Mouse (Mus musculus): ENCODE results near the gene Cldn34c4. TPM values are rescaled to one million over a fixed set of nuclear protein-coding genes. Genes with fewer than 3 reads are reported as not detected.

The Cldn34c4 gene
- not detected for total RNA-seq (2021)
- long read RNA-seq = 0 reads

DNA sequence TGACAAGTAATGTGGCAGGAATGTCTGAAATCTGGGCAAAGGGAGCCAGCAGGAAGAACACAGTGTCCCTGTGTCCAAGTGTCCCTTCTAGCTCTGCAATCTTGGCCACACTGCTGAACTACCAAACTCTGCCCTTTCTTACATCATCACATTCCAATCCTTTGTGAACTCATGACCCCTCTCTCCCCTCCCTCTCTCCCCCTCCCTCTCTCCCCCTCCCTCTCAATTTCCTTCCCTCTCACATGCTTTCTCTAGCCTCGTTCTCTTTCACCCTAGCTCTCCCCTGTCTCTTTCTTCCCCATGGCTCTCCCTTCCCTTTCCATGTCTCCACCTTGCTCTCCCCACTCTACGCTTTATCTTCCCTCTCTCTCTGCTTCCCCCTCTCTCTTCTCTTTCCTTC lies at the start of gene Cldn34c4:
TSS of gene Cldn34c4 (minus strand) at position 101 of the 400 bp plus-strand sequence.
- no peak for DNase-seq (ENCODE audit: low spot score in 2 of 2)

DNA sequence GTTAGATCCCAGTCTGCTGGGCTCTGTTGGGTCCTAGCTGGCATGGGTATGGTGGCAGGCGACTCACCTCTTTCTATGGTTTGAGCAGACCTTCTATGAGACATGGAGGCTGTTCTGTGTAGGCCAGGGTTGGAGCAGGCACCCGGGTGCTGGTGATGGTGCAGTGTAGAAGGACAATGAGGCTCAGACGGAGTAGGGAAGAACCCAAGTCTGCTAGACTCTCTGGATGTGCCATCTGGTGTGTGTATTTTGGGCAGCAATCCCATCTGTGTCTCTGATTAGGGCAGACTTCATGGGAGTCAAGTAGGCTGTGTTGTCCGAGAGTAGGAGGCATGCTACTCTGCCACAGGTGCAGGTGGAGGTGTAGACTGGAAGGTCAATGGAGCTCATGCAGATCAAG lies 10.7 kb upstream of the Cldn34c4 start:
- peak in 1 of 2 experiments; percentile 5 for DNase-seq (ENCODE audit: low spot score in 2 of 2)
